ENCODE assay signal across 34 mouse cellular contexts in the genomic region with DNA sequence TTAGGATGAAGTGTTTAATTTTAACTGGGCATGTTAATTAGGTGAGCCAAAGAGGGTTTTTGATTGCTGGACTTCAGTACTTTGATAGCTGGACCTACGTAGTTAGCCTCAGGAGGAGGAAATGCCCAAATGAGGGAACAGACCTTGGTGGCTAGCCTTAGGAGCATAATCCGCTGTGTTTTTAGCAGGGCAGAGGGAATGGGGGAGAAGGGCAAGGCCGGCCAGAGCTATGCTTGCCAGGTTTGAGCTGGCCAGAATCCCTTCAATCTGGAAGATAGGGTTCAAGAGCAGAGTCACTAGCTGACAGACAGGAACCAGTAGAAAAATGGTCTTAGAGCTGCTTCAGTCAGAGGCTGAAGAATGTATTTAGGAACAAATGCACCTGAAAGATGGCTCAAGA. TPM values are rescaled to one million over a fixed set of nuclear protein-coding genes. Genes with fewer than 3 reads are reported as not detected.
"Had no signal": no experiment of that assay in that cellular context is flagged by ENCODE, and none has a peak within 500 bp of the region (broad histone marks: within the 10 kb centered on the region; RNA-seq: fewer than 3 reads in every experiment).

No protein-coding gene starts in this region.

- H3K27ac ChIP-seq: kidney, postnatal 0 days; layer of hippocampus, adult 2 months; left cerebral cortex, adult 2 months; limb, embryonic 12.5 days; limb, embryonic 15.5 days; liver, embryonic 13.5 days; midbrain, embryonic 12.5 days; neural tube, embryonic 13.5 days had no signal

- H3K4me2 ChIP-seq: limb, embryonic 12.5 days; limb, embryonic 15.5 days; liver, embryonic 13.5 days; midbrain, embryonic 12.5 days; neural tube, embryonic 13.5 days had no signal

- H3K4me1 ChIP-seq: limb, embryonic 12.5 days; limb, embryonic 15.5 days; liver, embryonic 13.5 days; midbrain, embryonic 12.5 days had no signal

- ATAC-seq: intestine, postnatal 0 days; midbrain, embryonic 16.5 days had no signal

- H3K36me3 ChIP-seq: limb, embryonic 12.5 days; limb, embryonic 15.5 days; liver, embryonic 13.5 days; midbrain, embryonic 12.5 days; neural tube, embryonic 13.5 days had no signal

- H3K9ac ChIP-seq: limb, embryonic 12.5 days; limb, embryonic 15.5 days; liver, embryonic 13.5 days; midbrain, embryonic 12.5 days; neural tube, embryonic 13.5 days had no signal

- H3K27me3 ChIP-seq: limb, embryonic 12.5 days; limb, embryonic 15.5 days; liver, embryonic 13.5 days; midbrain, embryonic 12.5 days; neural tube, embryonic 13.5 days had no signal

- H3K4me3 ChIP-seq: layer of hippocampus, adult 2 months; left cerebral cortex, adult 2 months; limb, embryonic 12.5 days; limb, embryonic 15.5 days; liver, embryonic 13.5 days; midbrain, embryonic 12.5 days; myocyte; neural tube, embryonic 13.5 days had no signal

- DNase-seq: kidney, adult 2 months; kidney, postnatal 25 days; layer of hippocampus, adult 9-11 months; layer of hippocampus, postnatal 36 days; left cerebral cortex, postnatal 4 days; liver, embryonic 13.5 days; lung, adult 2 months; lung, postnatal 14 days; lung, postnatal 4 days; thymus, adult 2 months; thymus, postnatal 14 days; thymus, postnatal 4 days had no signal

- H3K9me3 ChIP-seq: limb, embryonic 12.5 days; limb, embryonic 15.5 days; liver, embryonic 13.5 days; midbrain, embryonic 12.5 days; neural tube, embryonic 13.5 days had no signal

RNA-seq across cellular contexts. Expression of gene Il17a, which starts 26.9 kb away (rescaled TPM):
- total RNA-seq: layer of hippocampus, adult 2 months; layer of hippocampus, postnatal 36 days; left cerebral cortex, adult 2 months; left cerebral cortex, postnatal 14 days; left cerebral cortex, postnatal 4 days; megakaryocyte progenitor cell, adult 5-6 weeks; megakaryocyte-erythroid progenitor cell, adult 5-6 weeks; monocyte, adult 5-6 weeks had no signal
- polyA plus RNA-seq: intestine, postnatal 0 days; kidney, adult 2 months; kidney, embryonic 14.5 days; kidney, postnatal 0 days; limb, embryonic 12.5 days; limb, embryonic 15.5 days; liver, embryonic 13.5 days; liver, embryonic 16.5 days; lung, adult 2 months; lung, embryonic 16.5 days; midbrain, embryonic 12.5 days; midbrain, embryonic 16.5 days; myocyte; neural tube, embryonic 13.5 days; spleen, adult 2 months; stomach, embryonic 16.5 days; testis, adult 2 months had no signal

RNA-seq across cellular contexts. Expression of gene Il17f, which starts 32.8 kb away (rescaled TPM):
- total RNA-seq: layer of hippocampus, postnatal 36 days; left cerebral cortex, adult 2 months; left cerebral cortex, postnatal 14 days; left cerebral cortex, postnatal 4 days; megakaryocyte-erythroid progenitor cell, adult 5-6 weeks; monocyte, adult 5-6 weeks; neutrophil, adult 5-6 weeks had no signal
- polyA plus RNA-seq: intestine, postnatal 0 days; kidney, embryonic 14.5 days; kidney, postnatal 0 days; limb, embryonic 12.5 days; liver, embryonic 13.5 days; liver, embryonic 16.5 days; lung, adult 2 months; lung, embryonic 16.5 days; midbrain, embryonic 16.5 days; myocyte; neural tube, embryonic 13.5 days; small intestine, adult 2 months; spleen, adult 2 months; stomach, embryonic 16.5 days had no signal
